Mouse (Mus musculus): ENCODE results near the gene Skida1. TPM values are rescaled to one million over a fixed set of nuclear protein-coding genes. Genes with fewer than 3 reads are reported as not detected.

Gene Skida1
- total RNA-seq, 1 experiment from 2014 or later, result not detected

DNA sequence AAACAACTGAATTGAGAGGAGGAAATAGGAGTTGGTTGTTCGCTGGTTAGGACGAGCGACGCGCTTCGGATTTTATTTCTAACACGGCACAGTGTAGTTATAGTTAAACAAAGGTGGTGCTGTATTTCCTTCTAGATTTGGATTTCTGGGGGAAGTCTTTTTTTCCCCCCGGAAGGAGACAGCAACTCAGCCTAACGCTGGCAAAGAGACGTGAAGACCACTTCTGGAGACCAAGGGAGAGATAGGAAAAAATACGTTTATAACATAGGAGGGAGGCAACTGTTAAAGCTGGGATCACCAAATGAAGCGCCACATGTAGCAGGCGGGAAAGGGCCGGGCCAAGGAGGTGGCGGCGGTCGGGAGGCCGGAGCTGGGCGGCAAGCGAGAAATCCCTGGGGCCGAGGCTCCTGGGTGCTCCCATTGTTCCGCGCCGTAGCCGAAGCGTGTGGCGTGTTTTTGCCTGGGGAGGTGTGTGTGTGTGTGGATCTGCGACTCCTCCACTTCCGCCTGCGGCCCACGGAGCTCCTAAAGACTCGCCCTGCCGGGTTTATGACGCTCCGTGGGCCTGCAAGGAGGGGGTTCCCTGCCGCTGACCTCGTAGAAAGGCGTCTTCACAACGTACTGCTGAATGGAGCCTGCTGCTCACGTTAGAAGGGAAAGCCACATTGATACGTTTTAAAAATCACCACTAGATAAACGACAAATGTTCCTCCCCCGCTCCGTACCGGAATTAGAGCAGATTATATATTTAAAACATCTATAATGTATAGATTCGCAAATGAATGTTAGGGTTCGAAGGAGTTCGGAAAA is 8.7 kb upstream of the Skida1 start:
- ATAC-seq (replicated peaks in 1 of 2; ENCODE audit: insufficient read depth in 1 of 2, low FRiP score in 2 of 2, low TSS enrichment in 1 of 2, low read depth in 1 of 2, poor library complexity in 2 of 2, severe bottlenecking in 2 of 2), result peak; percentile 6 to 46; a peak in 2 of 4 replicates

GRCm38 (mm10) chr2:18056786-18057255 is 8.0 kb upstream of the Skida1 start:
- peak; percentile 92 to 94 for ATAC-seq (replicated peaks in 1 of 2; ENCODE audit: insufficient read depth in 1 of 2, low FRiP score in 2 of 2, low TSS enrichment in 1 of 2, low read depth in 1 of 2, poor library complexity in 2 of 2, severe bottlenecking in 2 of 2)

DNA sequence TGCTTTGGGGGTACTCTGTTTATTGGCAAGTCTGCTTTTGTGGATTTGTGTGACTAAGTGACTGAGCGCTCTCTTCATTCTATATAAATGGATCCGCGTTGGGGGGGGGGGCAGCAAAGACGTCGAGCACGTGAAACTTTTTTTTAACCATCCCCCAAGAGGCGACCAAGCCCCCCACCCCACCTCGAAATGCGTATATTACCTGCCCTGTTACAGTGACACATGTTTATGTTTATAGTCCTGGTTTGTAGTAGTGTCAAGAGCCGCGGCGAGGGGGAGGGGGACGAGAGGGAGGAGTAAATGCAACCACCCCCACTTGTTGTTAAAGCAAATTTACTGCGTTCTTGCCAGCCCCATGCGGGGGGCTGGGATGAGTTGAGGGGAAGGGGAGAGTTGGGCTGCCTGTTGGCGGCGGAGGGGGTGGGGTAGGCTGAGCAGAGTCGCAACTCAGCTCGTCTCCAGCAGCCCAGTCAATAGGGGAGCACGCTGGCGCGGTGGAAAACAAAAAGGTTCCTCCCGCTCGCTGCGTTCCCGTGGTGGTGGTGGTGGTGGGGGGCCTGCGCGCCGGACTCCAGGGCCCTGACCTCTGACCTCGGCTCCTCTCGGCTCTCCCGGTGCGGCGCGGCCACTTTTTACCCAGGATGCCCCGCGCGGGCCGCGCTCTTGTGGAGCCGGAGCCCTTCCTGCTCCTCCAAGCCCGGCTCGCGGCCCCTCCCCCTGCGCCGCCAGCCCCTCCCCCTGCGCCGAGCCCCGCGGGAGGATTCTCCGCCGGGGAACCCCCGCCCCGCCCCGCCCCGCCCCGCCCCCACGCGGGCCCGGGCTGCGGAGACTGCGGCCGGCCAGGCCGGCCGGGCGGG is 7.3 kb upstream of the Skida1 start:
- peak; percentile 54 to 58; a peak in 2 of 4 replicates for ATAC-seq (replicated peaks in 1 of 2; ENCODE audit: insufficient read depth in 1 of 2, low FRiP score in 2 of 2, low TSS enrichment in 1 of 2, low read depth in 1 of 2, poor library complexity in 2 of 2, severe bottlenecking in 2 of 2)

GRCm38 (mm10) chr2:18055016-18055928 is 6.4 kb upstream of the Skida1 start, which contains the start of gene Mllt10:
Gene Mllt10 (plus strand): TSS chr2:18055237.
- no peak for ATAC-seq (replicated peaks in 1 of 2; ENCODE audit: insufficient read depth in 1 of 2, low FRiP score in 2 of 2, low TSS enrichment in 1 of 2, low read depth in 1 of 2, poor library complexity in 2 of 2, severe bottlenecking in 2 of 2)

GRCm38 (mm10) chr2:18053951-18054530 is 5.2 kb upstream of the Skida1 start:
- no peak for ATAC-seq (replicated peaks in 1 of 2; ENCODE audit: insufficient read depth in 1 of 2, low FRiP score in 2 of 2, low TSS enrichment in 1 of 2, low read depth in 1 of 2, poor library complexity in 2 of 2, severe bottlenecking in 2 of 2)

- ATAC-seq (replicated peaks in 1 of 2; ENCODE audit: insufficient read depth in 1 of 2, low FRiP score in 2 of 2, low TSS enrichment in 1 of 2, low read depth in 1 of 2, poor library complexity in 2 of 2, severe bottlenecking in 2 of 2), result no peak
These were observed 4.5 kb upstream of the Skida1 start for GRCm38 (mm10) chr2:18053243-18053950.

- no peak for ATAC-seq (replicated peaks in 1 of 2; ENCODE audit: insufficient read depth in 1 of 2, low FRiP score in 2 of 2, low TSS enrichment in 1 of 2, low read depth in 1 of 2, poor library complexity in 2 of 2, severe bottlenecking in 2 of 2)
These were observed 3.7 kb upstream of the Skida1 start for GRCm38 (mm10) chr2:18052581-18052980.

DNA sequence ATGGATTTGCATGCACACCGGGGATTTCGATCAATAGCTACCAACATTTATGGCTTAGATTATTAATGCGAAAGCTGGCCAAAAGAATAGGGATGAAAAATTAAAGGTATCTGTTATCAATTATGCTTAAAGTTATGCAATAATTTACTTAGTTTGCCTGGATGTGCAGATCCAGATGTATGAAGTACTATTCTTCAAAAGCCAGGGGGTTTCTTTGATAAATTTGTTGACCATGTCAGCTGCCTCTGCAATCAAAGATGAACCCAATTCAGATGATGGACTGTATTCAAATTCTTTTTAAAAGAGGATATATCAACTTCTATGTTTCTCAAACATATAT is 3.0 kb upstream of the Skida1 start:
- ATAC-seq (replicated peaks in 1 of 2; ENCODE audit: insufficient read depth in 1 of 2, low FRiP score in 2 of 2, low TSS enrichment in 1 of 2, low read depth in 1 of 2, poor library complexity in 2 of 2, severe bottlenecking in 2 of 2), result no peak

GRCm38 (mm10) chr2:18051026-18051830 is 2.4 kb upstream of the Skida1 start:
- ATAC-seq (replicated peaks in 1 of 2; ENCODE audit: insufficient read depth in 1 of 2, low FRiP score in 2 of 2, low TSS enrichment in 1 of 2, low read depth in 1 of 2, poor library complexity in 2 of 2, severe bottlenecking in 2 of 2), result no peak

DNA sequence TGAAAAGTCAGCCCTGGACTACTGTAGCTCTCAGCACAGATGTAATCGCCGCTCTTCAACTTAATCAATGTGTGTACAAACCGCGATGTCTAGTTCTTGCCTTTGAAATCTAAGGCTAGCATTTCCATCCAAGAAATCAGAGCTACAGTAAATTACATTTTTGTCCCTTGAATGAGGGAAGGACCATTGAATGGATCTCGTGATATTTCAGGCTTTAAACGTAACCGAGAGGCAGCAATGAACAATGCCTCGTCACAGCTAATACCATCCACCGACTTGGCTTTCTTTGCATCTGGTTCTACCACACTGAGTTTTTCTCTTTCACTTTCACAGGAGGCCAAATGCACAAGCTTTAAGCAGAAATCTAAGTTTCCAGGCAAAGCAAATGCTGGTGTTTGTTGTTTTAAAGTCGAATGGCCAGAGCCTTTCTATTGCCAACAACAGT is 1.7 kb upstream of the Skida1 start:
- peak; percentile 38 to 68 for ATAC-seq (replicated peaks in 1 of 2; ENCODE audit: insufficient read depth in 1 of 2, low FRiP score in 2 of 2, low TSS enrichment in 1 of 2, low read depth in 1 of 2, poor library complexity in 2 of 2, severe bottlenecking in 2 of 2)

- no peak for ATAC-seq (replicated peaks in 1 of 2; ENCODE audit: insufficient read depth in 1 of 2, low FRiP score in 2 of 2, low TSS enrichment in 1 of 2, low read depth in 1 of 2, poor library complexity in 2 of 2, severe bottlenecking in 2 of 2)
These were observed 1.2 kb upstream of the Skida1 start for GRCm38 (mm10) chr2:18050018-18050417.

DNA sequence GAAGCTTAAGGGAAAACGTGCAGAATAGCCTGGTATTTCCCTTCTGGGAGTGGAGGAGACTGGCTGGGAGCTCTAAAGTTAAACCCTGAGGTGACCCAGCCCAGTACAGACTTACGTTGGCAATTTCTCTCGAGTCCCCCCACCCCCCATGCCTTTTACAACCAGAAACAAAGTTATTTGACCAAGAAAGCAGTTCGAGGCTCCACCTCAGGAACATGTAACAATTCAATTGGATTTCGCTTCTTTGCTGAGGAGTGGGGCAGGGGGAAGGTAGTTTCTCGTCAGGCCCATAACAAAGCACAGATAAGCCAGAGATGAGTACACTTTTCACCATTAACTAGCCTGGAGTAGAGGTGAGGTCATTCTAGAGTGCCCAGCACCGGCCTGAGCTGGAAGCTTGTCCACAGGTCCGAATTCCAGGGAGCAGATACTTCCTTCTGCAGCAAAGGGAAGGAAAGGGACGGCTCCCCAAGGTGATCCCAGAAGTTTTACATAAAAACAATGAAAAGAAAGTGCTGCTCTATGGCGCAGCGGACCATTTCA is 499 bp upstream of the Skida1 start:
- no peak for ATAC-seq (replicated peaks in 1 of 2; ENCODE audit: insufficient read depth in 1 of 2, low FRiP score in 2 of 2, low TSS enrichment in 1 of 2, low read depth in 1 of 2, poor library complexity in 2 of 2, severe bottlenecking in 2 of 2)

DNA sequence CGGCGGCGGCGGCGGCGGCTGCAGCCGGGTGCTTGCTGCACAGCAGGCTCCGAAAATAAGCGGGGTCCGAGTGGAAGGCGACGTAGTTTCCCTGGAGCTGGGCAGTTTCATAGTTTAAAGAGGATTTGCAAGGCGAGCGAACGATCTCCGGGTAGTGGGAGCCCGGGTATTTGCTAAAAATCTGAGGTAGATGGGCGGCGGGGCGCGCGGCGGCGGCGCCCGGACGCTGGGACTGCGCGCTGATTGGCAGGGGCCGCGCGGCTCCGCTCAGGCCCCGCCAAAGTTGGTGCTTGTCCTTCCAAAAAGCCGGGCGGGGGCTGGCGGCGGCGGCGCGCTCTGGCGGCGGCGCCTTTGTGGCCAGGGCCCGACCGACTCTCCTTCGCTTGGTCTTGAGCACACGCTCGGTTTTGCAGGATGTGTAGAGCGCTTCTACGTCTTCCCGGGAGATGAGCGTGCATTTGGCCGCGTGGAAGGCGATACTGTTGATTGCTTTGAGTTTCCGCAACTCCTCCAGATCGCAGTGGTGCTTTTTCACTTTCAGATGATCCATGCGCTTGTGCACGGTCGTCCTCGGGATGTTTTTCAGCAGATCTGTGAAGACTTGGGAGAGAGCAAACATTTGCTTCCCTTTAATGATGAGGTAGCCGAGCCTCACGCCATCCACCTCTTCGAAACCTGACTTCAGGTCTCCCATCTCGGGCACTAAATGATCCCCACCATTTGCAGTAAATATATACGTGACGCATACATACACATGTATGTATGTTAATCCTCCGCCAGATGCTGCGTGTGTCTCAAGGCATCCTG is 1.0 kb downstream of the Skida1 start:
- peak in 1 of 2 experiments; percentile 46; a peak in 2 of 4 replicates for ATAC-seq (replicated peaks in 1 of 2; ENCODE audit: insufficient read depth in 1 of 2, low FRiP score in 2 of 2, low TSS enrichment in 1 of 2, low read depth in 1 of 2, poor library complexity in 2 of 2, severe bottlenecking in 2 of 2)

- peak; percentile 34 to 59; a peak in 3 of 4 replicates for ATAC-seq (replicated peaks in 1 of 2; ENCODE audit: insufficient read depth in 1 of 2, low FRiP score in 2 of 2, low TSS enrichment in 1 of 2, low read depth in 1 of 2, poor library complexity in 2 of 2, severe bottlenecking in 2 of 2)
These were observed 1.8 kb downstream of the Skida1 start for GRCm38 (mm10) chr2:18046758-18047645.
